Mouse (Mus musculus) stomach, postnatal 0 days (tissue): ENCODE data around the gene Bcl3.

Experiments used
- CTCF ChIP-seq: IDR thresholded peaks from 2 replicates; pipeline ENCODE4 v1.5.1; 2016; ENCODE audit warnings: antibody characterized with exemption, low read depth, mild to moderate bottlenecking, moderate library complexity
- EP300 ChIP-seq: optimal IDR thresholded peaks from 2 replicates; pipeline ENCODE3; 2016; ENCODE audit warnings: antibody characterized with exemption

DNA sequence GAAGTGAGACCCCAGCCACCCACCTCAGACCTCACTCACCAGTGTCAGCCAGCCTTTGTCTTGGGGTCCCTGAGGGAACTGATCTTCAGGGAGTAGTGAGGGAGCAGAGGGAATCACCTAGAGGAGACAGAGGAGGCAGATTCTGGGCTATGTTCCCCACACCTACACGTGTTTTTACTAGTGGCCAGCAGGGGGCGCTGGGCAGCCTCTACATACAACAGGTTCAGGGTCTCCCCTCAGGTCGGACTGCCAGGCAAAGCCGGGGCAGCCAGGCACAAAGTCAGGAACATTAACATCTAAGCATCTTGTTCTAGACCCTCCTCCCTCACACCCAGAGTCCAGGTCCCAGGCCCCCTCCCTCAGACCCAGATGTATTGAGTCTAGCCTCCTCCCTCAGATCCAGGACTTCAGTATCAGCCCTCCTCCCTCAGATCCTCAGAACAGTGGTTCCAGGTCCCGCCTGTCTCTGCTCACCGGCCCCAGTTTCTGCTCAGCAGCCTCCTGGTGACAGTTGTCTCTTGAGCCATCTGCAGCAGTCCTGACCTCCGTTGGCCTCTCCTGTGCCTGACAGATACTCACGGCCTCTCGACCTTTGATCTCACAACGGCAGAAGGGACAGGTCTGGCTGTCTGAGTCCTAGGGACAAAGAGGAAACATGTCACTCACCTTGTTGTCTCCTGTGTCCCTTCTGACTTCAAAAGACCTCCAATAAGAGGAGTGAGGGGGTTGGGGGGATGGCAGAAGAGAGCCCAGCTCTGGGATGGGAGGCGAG lies 37.6 kb downstream of the Bcl3 start:
- TF ChIP-seq CTCF: peak; percentile 69
- TF ChIP-seq EP300: no peak
